Mouse (Mus musculus): ENCODE measurements at regions not wholly inside any gene's neighbourhood (a gene's known extent, or its start where the extent isn't known, plus 50 kb on each side); places are given as distances from the start of the nearest gene placed in this dataset.

DNA sequence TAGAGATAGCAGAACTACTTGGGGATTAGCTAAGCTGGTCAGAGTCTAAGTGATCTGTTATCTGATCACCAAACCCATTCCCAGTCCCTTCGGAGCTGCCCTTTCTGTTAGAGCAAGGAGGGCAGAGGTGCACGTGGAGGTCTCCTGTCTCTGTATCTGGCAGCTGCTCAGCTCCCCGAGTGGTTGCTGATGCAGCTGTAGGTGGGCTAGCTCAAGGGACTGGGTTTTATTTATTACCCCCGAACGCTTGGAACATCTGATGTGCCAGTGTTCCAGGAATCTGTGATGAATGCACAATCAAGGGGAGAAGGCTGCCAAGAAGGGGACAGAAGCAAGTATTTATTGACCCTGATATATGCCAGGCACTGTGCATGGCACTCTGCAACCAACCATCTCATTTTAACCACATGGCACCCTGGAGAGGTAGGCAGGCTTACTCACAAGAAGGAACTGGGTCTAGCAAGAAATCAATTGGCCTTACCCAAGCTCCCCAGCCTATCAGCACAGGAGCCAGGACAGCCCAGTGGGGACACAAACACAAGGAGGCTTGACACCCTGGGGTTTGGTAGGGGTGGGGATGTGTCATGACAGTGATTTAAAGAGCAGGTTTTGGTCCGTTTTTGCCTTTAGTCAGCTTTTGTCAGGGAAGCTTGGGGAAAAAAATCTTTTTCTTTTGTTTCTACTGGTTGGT, 154.6 kb upstream of the Bmper start:
- DNase-seq: no peak

DNA sequence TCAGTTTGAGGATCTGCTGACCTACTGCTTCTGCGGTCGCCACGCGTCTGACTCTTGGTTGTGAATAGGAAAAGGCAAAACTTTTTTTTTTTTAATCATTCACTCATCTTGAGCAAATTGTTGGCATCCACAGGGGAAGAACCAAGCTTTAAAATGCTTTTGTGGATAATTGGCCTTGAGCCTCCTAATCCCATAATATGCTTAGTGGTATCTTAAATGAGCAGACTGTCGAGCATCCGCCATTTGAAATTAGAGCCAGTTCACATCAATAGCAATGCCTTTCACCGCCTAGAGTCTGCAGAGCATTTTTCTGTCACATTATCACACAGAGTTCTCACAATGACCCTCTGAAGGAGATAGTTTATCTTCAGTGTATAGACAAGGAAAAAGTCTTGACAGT, 153.7 kb upstream of the Bmper start:
- DNase-seq: no peak

DNA sequence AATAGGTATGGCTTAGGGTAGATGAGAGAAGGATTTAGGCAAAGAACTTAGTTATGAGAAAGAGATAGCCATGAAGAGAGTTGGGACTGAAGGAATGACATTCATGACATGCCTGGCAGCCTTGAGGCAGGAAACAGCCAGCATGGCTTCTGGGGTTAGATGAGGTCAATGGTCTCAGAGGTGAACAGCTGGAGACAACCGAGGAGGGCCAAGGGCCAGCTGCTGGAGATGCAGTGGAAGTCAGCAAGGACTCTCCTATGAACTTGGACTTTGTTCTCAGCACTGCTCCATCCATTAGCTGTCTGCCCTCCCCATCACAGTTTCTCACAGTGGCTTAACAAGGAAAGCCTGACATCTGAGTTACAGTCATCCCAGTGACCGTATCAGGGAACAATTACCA, 151.9 kb upstream of the Bmper start:
- DNase-seq: no peak

DNA sequence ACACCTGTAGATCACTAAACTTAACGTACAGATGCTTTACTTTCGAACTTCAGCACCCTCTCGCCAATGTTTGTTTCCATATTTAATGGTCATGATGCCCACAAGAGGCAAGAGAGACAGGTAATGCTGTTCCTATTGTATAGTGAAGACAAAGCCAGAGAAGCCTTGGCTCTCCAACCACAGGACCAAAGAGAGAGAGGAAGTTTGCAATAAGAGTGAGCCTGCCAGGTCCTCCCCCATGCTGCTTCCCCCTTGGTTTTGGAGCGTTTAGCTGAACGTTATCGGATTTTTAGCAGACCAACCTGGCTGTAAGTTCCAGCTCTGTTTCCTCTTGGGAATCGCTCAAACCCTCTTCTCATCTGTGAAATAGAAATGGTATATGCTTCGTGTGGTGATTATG, 150.1 kb upstream of the Bmper start:
- no peak for DNase-seq

DNA sequence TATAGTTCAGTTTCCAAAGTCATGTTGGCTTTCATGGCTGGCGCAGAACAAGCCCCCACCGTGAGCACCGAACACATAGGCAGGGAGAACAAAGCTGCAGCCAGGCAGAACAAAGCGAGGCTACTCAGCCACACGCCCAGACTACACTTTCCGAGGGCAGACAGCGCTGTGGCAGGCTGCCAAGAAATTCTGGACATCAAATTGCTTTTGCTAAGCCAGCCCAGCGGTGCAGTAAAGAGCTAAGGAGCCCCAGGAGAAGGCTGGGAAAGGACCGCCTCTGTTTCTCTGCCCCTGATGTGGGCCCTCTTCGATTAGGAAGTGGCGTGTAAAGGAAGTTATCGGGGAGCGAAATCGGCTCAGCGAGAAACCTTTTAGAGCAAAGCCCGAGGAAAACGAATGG, 139.3 kb upstream of the Bmper start:
- DNase-seq: peak; percentile 15

DNA sequence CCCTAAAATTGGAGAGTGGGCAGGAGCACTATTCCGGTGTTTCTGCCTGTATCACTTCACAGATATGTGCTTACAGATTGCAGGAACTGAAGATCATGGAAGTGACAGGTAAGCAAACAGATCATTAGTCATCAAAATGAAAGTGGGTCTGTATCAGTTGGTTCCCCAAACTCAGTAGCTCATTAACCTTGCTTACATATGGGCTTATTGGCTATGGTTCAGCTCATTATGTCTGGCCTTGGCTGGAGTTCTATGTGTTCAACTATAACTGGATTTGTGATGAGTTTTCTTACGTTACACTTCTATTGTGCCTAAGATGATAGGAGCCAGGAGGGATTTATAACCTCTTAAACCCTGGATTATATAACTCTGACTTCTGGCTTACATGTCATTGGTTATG, 133.5 kb upstream of the Bmper start:
- no peak for DNase-seq

DNA sequence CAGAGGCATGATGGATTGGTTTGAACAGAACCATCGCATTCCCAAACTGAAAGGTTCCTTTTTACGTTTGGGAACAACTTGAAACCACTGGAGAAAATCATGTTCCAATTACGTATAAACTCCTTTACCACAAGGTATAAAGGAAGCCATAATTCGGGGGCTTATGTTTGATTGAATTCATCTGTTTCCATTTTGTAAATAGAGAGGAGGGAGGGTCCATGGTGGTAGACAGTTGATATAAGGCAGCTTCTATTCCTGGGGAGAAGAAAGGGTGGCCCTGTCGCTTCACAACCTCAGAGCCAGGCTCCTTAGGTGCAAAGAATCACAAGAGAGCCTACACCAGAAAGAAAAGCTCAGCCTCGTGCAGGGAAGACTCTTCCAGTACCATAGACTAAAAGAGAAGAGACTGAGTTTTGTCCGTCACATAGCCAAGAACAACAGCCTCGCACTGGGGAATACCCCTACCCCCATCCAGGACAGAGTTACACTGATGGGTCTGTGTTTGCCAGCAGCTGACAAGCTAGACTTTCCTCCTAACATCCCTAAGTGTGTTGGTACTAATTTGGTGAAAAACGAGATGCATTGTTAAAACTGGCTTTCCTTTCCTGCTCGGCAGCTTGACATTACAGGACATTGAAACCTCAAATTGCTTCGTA, 125.6 kb upstream of the Bmper start:
- DNase-seq: no peak

DNA sequence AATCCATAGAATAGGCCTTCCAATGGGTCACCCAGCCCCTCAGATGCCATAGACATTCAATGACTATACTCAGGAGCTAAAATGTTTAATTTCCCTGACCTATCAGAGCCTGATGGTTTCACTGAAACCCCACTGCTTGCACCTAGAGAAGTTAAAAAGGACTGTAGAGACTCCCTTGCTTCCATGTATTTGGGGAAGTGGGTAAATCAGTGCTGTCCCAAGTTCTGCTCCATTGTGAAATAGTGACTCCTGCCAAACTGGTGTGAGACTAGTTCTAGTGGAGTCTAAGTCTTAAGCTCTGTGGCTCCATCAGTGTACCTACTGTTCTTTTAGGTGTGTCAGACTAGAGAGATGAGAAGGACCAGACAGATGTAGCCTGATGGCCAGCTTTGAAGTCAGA, 121.3 kb upstream of the Bmper start:
- DNase-seq: no peak

DNA sequence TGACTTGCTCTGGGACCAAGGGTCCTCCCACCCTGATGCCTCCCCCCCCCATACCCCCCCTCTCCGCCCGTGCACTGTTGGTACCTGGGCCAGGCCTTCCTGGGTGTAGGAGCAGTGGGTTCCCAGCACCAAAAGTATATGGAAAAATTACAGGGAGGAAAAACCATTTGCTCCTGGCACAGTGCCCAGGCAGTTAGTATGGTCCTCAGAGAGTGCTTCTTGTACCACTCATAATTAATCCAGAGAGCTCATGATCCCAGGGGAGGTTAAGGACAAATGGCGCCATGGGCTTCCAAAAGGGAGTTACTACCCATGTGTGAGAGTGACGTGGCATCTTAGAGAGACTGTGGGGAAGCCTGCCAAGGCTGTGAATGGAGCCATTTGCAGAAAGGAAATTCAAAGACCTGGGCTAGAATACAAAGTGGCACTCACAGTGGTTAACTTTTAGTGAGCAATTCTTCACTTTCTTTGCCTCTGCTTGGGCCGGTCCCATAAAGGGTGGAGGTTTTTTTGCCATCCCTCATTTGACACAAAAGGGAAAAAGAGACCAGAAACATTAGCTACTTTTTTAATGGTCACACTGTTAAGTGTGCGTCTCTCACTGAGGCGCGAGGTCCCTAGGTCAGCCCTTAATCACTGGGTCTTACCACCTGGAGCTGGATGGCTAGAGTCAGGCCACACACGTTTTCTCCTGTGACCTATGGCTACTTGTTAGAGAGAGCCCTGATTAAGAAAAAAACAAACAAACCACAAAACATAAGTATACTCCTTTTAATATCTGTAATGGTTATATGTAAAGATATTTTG, 120.7 kb upstream of the Bmper start:
- DNase-seq: peak; percentile 2

DNA sequence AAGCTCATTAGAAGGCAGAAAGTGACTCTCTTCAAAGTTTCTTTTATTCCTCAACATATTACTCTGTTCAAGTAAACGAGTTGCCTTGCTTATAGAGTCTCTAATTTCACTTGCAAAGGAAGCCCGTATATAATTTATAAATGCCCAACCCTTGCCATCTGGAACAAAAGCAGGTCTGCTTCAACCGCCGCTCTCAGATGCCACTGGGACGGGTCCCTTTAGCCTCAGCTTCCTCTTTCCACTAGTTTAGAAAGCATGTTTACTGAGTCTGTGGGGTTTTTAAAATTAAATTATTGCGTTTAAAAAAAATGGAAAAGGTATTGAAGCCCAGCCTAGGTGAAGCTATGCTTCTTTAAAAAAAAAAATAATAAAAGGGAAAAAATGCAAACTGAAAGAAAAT, 111.4 kb upstream of the Bmper start:
- no peak for DNase-seq

DNA sequence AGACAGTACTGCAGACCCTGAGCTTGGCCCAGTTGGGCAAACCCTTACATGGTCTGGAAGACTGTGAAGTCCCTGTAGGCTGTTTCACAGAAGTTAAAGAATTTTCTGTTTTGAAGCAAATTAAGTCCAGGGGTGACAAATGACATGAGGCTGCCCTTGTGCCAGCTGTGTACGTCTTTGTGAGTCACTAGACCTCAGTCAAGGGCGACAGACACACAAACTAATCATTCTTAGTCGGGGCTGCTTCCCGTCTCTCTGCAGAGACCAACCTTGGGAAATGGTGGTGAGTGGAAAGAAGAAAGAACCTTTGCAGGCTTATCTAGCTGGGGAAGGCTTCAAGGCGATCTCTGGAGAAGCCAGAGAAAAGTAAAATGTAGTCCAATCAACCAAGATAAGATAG, 107.8 kb upstream of the Bmper start:
- DNase-seq: no peak

DNA sequence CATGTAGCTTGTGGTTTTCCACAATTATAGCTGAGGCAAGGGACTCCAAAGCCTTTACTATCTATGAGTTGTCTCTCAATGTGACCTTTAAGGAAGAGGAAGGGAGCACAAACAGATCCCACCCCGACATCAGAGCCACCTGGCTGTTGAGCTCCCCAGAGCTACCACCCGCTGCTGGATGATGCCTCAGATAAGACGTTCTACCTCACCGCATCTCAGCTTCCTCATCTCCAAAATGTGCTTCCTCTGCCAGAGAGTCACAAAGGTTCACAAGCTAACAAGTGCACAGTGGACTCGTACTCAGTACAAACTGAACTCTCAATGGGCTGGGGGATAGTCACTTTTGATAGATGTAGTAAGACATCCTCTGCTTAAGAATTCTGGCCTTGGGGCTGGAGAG, 107.3 kb upstream of the Bmper start:
- no peak for DNase-seq

DNA sequence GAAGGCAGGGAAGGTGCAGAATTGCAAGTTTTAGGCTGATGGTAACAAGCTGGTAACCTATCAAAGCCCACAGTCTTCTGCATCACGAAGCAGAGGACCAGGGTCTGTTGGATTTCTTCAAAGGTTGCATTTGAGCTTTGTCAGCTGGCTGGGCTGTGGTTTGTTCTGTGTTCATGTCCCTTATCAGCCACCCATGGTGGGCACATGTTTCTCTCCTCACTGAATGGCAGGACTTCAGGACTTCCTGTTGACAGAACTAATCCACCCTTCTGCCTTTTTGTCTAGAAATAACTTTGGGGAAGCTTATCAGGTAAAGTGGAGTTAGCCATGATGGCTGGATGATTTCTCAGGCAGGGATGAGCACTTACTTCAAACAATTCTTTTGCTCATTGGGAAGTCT, 106.6 kb upstream of the Bmper start:
- no peak for DNase-seq

DNA sequence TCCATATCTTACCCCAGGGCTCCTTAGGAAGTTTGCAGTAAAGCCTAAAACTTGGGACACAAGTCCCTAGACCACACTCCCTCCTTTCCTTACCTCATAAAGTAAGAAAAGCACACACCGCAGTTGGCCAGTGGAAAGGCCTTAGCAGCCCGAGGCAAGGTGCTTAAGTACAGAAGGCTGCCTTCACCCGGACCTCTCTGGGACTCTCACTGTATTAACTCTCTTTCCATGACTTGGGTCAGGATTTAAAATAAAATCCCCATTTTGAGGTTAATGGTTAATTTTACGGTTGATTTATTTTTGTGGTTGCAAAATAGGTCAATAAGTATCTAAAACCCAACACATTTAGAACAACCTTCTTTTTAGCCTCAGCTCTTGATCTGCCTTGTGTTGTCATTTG, 103.1 kb upstream of the Bmper start:
- no peak for DNase-seq

DNA sequence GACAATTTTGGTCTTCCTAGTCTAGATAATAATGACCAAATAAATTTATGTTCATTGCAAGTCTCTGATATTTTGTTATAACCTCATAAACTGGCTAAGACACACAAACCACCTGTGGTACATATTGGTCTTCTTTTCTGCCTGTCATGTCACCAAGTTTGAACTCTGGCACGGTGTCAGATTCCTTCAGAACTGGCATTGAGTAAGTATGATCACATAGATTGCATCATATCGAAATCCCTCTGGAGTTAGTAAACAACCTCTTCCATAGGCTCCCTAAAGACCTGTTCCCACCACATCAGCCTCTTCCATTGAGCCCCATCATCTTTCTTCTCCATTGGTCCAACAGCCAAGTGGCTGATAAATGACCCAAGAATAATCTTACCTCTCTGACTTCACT, 102.1 kb upstream of the Bmper start:
- DNase-seq: no peak

DNA sequence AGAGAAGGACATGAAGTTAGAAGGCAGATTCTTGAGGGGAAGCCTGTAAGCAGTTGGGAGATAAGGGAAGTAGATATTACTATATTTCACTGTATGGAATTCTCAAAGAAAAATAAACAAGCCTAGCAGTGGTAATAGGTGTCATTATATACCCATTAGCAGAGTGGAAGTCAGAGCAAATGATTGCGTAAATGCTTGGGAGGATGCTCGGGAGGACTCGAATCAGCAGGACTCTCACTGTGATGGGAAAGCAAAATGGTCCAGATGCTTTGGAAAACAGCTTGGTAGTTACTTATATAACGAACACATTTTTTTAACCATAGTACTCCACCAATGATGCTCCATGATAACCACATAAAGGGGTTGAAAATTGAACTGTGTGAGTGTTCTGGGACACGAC, 100.4 kb upstream of the Bmper start:
- no peak for DNase-seq

DNA sequence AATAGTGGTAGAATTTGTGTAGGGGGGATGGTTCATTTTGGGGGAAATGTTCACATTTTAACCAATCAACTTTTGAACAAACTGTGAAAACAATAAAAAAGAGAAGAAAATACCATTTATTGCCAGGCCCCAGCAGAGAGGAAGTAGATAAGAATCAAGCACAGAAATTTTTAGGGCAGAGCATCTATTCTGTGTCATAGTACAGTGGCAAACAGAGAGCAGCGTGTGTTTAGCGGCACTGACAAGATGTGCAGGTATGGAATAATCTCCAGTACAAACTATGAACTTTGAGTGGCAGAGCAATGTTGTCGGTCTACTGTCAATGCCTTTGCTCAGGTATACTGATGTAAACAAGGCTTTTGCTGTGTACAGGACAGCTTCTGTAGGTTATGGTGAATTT, 99.4 kb upstream of the Bmper start:
- no peak for DNase-seq

DNA sequence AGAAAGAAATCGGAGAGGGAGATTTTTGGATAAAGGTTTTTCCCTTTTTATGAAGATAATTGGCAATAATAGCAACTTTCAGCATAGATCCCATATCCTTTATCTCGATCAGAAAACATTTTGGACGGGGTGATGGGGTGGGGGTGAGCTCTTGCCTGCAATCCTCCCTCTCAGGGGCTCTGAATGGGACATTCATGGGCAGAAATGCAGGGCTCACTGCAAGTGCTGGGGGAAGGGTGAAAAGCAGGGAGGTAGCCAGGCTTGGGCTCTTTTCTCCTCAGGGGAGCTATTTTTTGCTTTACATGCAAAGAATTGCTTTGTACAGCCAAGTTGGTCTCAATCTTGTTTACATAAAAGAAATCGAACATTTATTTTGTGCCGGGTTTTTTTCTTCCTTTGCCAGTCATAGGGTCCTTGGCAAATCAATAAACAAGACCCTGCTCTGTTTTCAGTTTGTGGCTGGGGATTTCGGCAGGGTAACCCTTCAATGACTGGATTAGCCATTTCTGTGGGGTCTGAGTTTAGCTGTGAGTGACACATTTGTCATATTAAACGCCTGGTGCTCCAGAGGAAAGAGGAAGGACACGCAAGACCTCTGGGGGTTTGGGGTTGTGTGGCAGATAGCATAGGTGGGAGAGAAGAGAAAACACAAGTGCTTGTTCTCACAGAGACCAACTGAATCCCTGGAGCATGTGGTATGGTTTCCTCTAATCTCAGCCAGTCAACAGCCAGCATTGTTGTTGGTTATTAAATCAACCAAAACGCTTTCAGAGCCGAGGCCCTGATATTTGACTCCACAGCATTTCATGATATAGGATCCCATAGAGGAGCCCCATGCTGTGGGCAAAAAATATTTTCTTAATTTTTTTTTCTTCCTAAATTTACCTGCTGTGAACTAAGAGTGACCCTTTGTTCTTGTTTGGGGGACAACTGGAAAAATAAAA, 96.8 kb upstream of the Bmper start:
- no peak for DNase-seq

DNA sequence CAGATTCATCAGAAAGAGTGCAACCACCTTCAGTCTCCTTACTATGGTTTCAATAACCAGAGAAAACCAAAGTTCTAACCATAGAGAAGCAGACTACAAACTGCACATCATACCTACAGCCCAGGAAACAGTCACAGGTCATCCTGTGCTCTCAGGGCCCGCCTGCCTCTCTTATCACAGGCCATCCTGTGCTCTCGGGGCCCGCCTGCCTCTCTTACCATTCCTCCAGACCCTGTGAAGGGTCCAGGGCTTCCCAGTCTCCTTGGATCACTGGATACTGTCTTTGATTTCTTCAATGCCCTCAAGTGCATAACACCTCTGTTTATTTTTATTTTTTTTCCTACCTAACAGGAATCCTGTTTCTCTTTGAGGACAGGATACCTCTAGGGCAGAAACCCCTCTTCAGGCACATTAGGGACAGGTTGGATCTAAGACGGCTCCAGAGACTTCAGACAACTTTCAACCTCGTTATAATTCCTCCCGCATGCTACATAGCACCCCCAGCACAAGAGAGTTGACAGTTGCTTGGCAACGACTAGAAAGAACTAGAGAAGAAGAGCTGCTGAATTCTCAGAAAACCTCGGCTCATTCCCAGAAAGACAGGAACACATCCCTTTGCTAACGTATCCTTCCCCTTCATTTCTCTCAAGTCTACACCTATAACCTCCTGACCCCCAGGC, 95.4 kb upstream of the Bmper start:
- DNase-seq: no peak

DNA sequence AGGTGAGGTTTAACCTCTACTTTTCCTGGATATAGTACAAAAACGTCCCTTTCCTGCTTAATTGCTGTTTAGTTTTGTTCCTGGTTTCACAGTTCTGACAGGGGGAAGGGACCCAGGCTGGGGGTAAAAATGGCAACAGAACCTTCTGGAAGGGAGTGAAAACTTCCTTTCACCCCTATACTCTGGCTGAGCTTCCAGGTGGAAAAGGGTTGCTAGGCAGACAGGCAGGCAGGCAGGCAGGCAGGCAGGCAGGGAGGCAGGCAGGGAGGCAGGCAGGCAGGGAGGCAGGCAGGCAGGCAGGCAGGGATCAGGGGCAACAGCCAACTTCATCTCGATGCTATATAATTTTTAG, 94.9 kb upstream of the Bmper start:
- no peak for DNase-seq

DNA sequence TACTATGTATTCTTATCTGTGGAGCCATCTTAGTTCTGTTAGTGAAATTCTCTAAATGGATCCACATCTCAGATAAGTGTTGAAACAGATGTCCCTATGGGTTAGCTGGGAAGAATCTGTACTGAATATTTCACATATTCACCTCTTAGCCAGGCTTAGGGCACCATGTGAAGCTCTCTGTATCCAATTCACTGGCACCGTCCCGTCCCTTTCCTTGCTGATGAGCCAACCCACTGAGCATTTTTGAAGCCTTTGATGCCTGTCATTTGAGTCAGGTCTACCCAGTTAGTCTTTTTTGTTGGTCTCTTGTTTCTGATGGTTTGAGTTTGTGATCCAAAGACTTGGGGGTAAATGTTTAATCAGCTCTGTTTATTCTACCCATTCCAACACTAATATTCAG, 88.9 kb upstream of the Bmper start:
- no peak for DNase-seq

DNA sequence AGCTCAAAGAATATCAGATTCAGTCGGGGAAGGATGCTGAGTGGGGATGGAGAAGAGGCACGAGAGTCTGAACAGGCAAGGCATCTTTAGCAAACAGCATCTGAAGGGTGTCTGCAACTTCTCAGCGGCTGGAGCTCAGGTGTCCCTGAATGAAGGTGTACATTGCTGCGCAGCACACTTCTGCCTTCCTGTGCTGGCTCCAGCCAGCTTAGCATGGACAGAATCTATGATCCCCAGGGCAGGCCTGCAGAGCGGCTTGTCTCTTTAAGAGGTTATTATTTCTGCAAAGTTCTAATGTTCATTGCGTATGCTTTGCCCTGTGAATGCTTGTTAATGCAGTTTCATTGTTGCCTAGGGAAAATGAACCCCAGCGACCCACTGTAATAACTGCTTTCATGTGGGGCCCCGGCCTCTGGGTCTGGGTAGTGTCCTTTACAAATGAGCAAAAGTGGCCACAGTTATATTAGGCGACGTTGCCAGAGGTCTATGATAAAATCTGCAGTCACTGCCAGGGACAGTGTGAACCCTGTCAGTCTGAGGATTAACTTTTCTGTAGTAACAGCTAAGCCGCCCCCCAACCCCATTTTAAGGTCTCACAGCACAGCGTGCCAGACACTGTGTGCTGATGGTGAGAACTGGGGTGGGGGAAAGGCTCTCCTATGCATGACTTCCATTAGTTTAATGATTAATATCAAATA, 88.3 kb upstream of the Bmper start:
- DNase-seq: no peak
